Mouse (Mus musculus) adrenal gland, adult 8-10 months (tissue): ENCODE measurements at regions not wholly inside any gene's neighbourhood (a gene's known extent, or its start where the extent isn't known, plus 50 kb on each side); places are given as distances from the start of the nearest gene placed in this dataset.

Experiments
- DNase-seq: peaks from one replicate; pipeline ENCODE4 v3.0.0; 2022

- DNase-seq = no peak
Observed at GRCm38 (mm10) chr14:104658751-104659150, 136.3 kb upstream of the Rnf219 start.

GRCm38 (mm10) chr14:104649980-104650379 lies 127.5 kb upstream of the Rnf219 start:
- DNase-seq = no peak

GRCm38 (mm10) chr14:104644626-104645025 lies 122.2 kb upstream of the Rnf219 start:
- DNase-seq = no peak

- no peak for DNase-seq
Observed at GRCm38 (mm10) chr14:104642783-104643182, 120.3 kb upstream of the Rnf219 start.

- DNase-seq = no peak
Observed at GRCm38 (mm10) chr14:104639300-104639699, 116.9 kb upstream of the Rnf219 start.

GRCm38 (mm10) chr14:104611467-104611866 lies 89.0 kb upstream of the Rnf219 start:
- DNase-seq = no peak

GRCm38 (mm10) chr14:104610378-104610777 lies 87.9 kb upstream of the Rnf219 start:
- no peak for DNase-seq

GRCm38 (mm10) chr14:104594851-104595250 lies 72.4 kb upstream of the Rnf219 start:
- no peak for DNase-seq
